ENCODE assay signal across 9 mouse cellular contexts in the genomic region with DNA sequence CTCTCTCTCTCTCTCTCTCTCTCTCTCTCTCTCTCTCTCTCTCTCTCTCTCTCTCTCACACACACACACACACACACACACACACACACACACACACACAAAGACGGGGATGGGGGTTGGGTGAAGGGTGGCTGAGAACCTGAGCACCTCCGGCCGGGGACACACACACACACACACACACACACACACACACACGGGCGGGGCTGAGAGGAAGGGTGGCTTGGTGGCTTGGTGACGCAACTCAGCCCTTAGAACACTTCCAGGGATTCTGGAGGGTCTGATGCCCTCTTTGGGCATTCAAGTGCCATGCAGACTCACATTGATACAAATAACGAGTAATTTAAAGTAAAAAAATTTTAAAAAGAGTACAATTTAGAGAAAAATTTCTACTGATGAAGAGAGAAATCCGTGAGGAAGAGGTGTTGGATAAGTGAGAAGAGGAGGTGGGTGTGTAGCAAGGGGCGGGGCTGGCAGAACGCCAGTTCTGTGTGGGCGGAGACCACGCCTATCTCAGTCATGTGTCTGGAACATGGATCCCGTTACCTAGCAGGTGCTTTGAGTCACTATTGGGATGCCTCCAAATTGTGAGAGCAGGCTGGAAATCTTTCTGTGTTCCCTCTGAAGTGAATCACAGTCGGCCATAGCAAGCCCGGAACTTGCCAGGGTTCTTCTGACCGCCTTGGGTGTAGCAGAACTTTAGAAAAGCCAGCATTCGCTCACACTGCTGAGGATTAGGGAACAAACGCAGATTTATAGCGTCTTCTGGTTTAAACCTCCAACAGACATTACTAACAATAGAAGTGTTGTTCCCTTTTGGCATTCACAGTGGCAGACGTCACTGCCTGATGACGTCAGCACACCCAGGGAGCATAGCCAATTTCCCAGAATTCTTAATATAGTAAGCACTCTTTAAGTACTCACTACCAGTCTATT. TPM values are rescaled to one million over a fixed set of nuclear protein-coding genes. Genes with fewer than 3 reads are reported as not detected.
DNase-seq lines count a peak whose midpoint lies in the region; ATAC-seq and TF ChIP-seq lines count a peak whose summit lies in the region.
"Had no signal": no experiment of that assay in that cellular context is flagged by ENCODE, and none has a peak within 500 bp of the region (broad histone marks: within the 10 kb centered on the region; RNA-seq: fewer than 3 reads in every experiment).

No protein-coding gene starts in this region.

- peak; percentile 42 for DNase-seq in cerebellum, adult 11 months
- DNase-seq in cerebellum, adult 9-11 months = peak; percentile 66
- peak; percentile 81 for DNase-seq in gastrocnemius, adult 2 months
- DNase-seq in layer of hippocampus, postnatal 36 days = peak; percentile 71
- peak; percentile 81 for DNase-seq in lung, postnatal 25 days (ENCODE audit: low spot score)
- peak; percentile 82 to 85 for DNase-seq in right cerebral cortex, adult 2 months (ENCODE audit: low spot score in 2 of 2)

- no peak for TF ChIP-seq CTCF in gastrocnemius, adult 2 months (IDR thresholded peaks at IDR 0.05)

- H3K27ac ChIP-seq in gastrocnemius, adult 2 months = peak overlapping the region; percentile 69
- H3K27ac ChIP-seq in hindbrain, embryonic 15.5 days (replicated peaks) = peak overlapping the region; percentile 50

- ATAC-seq in cerebellum, adult (ENCODE audit: insufficient number of reproducible peaks, low FRiP score, low TSS enrichment) = no peak
- ATAC-seq in hindbrain, embryonic 15.5 days (ENCODE audit: low FRiP score, low read depth) = peak; percentile 88

- H3K9ac ChIP-seq in hindbrain, embryonic 15.5 days = no peak overlapping the region

- intact Hi-C loops in gastrocnemius, adult 2 months (cut with DNase I) = no loop called here

- no peaks in the 10 kb centered on the region for H3K27me3 ChIP-seq in hindbrain, embryonic 15.5 days

- H3K36me3 ChIP-seq in hindbrain, embryonic 15.5 days = no peaks in the 10 kb centered on the region
- H3K36me3 ChIP-seq: G1E had no signal

- H3K4me2 ChIP-seq in hindbrain, embryonic 15.5 days = peak overlapping the region; percentile 46

- peak overlapping the region; percentile 60 for H3K4me3 ChIP-seq in gastrocnemius, adult 2 months
- peak overlapping the region; percentile 23 for H3K4me3 ChIP-seq in hindbrain, embryonic 15.5 days

- WGBS in hindbrain, embryonic 15.5 days = 31% methylated on average over 21 of the region's 21 CpGs

- no peaks in the 10 kb centered on the region for H3K9me3 ChIP-seq in hindbrain, embryonic 15.5 days
- H3K9me3 ChIP-seq: G1E had no signal

- no peaks in the 10 kb centered on the region for H3K4me1 ChIP-seq in hindbrain, embryonic 15.5 days (replicated peaks)

RNA-seq across cellular contexts. Expression of gene Pvr, which starts 12.2 kb away (rescaled TPM):
- 1 to 10 TPM; 5.9 to 6.3 TPM for total RNA-seq in gastrocnemius, adult 2 months (2021)
- polyA plus RNA-seq in hindbrain, embryonic 15.5 days (2015; fragmentation: Nextera tagmentation; extraction: Ambion mirVana) = 9.6 and 10.0 TPM in 2 replicates
- total RNA-seq in layer of hippocampus, postnatal 36 days (2021) = 10 to 100 TPM; 11.5 to 14.9 TPM
- polyA plus RNA-seq: G1E had no signal

RNA-seq across cellular contexts. Expression of gene Igsf23, which starts 17.4 kb away (rescaled TPM):
- total RNA-seq in gastrocnemius, adult 2 months (2021) = not detected
- not detected in 2 replicates for polyA plus RNA-seq in hindbrain, embryonic 15.5 days (2015; fragmentation: Nextera tagmentation; extraction: Ambion mirVana)
- not detected for total RNA-seq in layer of hippocampus, postnatal 36 days (2021)
- polyA plus RNA-seq: G1E had no signal

RNA-seq across cellular contexts. Expression of gene Ceacam20, which starts 32.1 kb away (rescaled TPM):
- total RNA-seq in gastrocnemius, adult 2 months (2021) = not detected
- polyA plus RNA-seq in hindbrain, embryonic 15.5 days (2015; fragmentation: Nextera tagmentation; extraction: Ambion mirVana) = not detected in 2 replicates
- not detected for total RNA-seq in layer of hippocampus, postnatal 36 days (2021)
- total RNA-seq: G1E had no signal
- polyA plus RNA-seq: G1E had no signal

RNA-seq across cellular contexts. Expression of gene Ceacam19, which starts 45.4 kb away (rescaled TPM):
- not detected for total RNA-seq in gastrocnemius, adult 2 months (2021)
- not detected in 2 replicates for polyA plus RNA-seq in hindbrain, embryonic 15.5 days (2015; fragmentation: Nextera tagmentation; extraction: Ambion mirVana)
- not detected for total RNA-seq in layer of hippocampus, postnatal 36 days (2021)
- polyA plus RNA-seq: G1E had no signal

RNA-seq across cellular contexts. Expression of gene Nlrp9b, which starts 58.1 kb away (rescaled TPM):
- not detected for total RNA-seq in gastrocnemius, adult 2 months (2021)
- polyA plus RNA-seq in hindbrain, embryonic 15.5 days (2015; fragmentation: Nextera tagmentation; extraction: Ambion mirVana) = not detected in 2 replicates
- not detected for total RNA-seq in layer of hippocampus, postnatal 36 days (2021)
- polyA plus RNA-seq: G1E had no signal
